ENCODE assay signal across 9 mouse cellular contexts in genomic region chr11:68957308-68957707, GRCm38 (mm10). TPM values are rescaled to one million over a fixed set of nuclear protein-coding genes. Genes with fewer than 3 reads are reported as not detected.
DNase-seq lines count a peak whose midpoint lies in the region; ATAC-seq and TF ChIP-seq lines count a peak whose summit lies in the region.
"Had no signal": no experiment of that assay in that cellular context is flagged by ENCODE, and none has a peak within 500 bp of the region (broad histone marks: within the 10 kb centered on the region; RNA-seq: fewer than 3 reads in every experiment).

Arhgef15 (minus strand) TSS chr11:68957480.

- peaks cover 23% of the 10 kb centered on the region for H3K27me3 ChIP-seq in kidney, embryonic 15.5 days
- H3K27me3 ChIP-seq in forebrain, embryonic 14.5 days (replicated peaks; ENCODE audit: control insufficient read depth, insufficient read depth, low read length) = peaks cover 18% of the 10 kb centered on the region
- H3K27me3 ChIP-seq in hindbrain, postnatal 0 days (ENCODE audit: insufficient read depth, low read length) = no peaks in the 10 kb centered on the region
- H3K27me3 ChIP-seq in lung, embryonic 15.5 days = peaks cover 40% of the 10 kb centered on the region

- no peaks in the 10 kb centered on the region for H3K9me3 ChIP-seq in kidney, embryonic 15.5 days (replicated peaks)
- no peaks in the 10 kb centered on the region for H3K9me3 ChIP-seq in forebrain, embryonic 14.5 days (replicated peaks; ENCODE audit: control insufficient read depth, low read length)
- no peaks in the 10 kb centered on the region for H3K9me3 ChIP-seq in hindbrain, postnatal 0 days (ENCODE audit: low read length)
- no peaks in the 10 kb centered on the region for H3K9me3 ChIP-seq in lung, embryonic 15.5 days
- H3K9me3 ChIP-seq: G1E had no signal

- peaks cover 37% of the 10 kb centered on the region for H3K4me1 ChIP-seq in kidney, embryonic 15.5 days
- peaks cover 6% of the 10 kb centered on the region; the same call in 1 of the 2 replicates for H3K4me1 ChIP-seq in forebrain, embryonic 14.5 days (ENCODE audit: control insufficient read depth, insufficient read depth, low read length)
- H3K4me1 ChIP-seq in hindbrain, postnatal 0 days (ENCODE audit: insufficient read depth, low read length) = 0 out of 2 replicates have a peak, but pooled peaks cover 4% of the 10 kb centered on the region
- H3K4me1 ChIP-seq in lung, embryonic 15.5 days = peaks cover 15% of the 10 kb centered on the region; the same call in 1 of the 2 replicates

- peak within 1 kb of the TSS; percentile 76 for H3K4me2 ChIP-seq in kidney, embryonic 15.5 days
- H3K4me2 ChIP-seq in forebrain, embryonic 14.5 days (ENCODE audit: low read length) = no peak within 1 kb of the TSS
- H3K4me2 ChIP-seq in hindbrain, postnatal 0 days (ENCODE audit: low read depth, low read length) = peak within 1 kb of the TSS; percentile 25; the same call in 1 of the 2 replicates
- H3K4me2 ChIP-seq in lung, embryonic 15.5 days = peak within 1 kb of the TSS; percentile 39

- H3K36me3 ChIP-seq in kidney, embryonic 15.5 days = no peaks in the 10 kb centered on the region
- H3K36me3 ChIP-seq in forebrain, embryonic 14.5 days (ENCODE audit: control insufficient read depth, insufficient read depth, low read length) = no peaks in the 10 kb centered on the region
- H3K36me3 ChIP-seq in hindbrain, postnatal 0 days (ENCODE audit: insufficient read depth, low read length) = no peaks in the 10 kb centered on the region
- H3K36me3 ChIP-seq in lung, embryonic 15.5 days = no peaks in the 10 kb centered on the region
- H3K36me3 ChIP-seq: G1E had no signal

- peak within 1 kb of the TSS; percentile 44 for H3K4me3 ChIP-seq in kidney, embryonic 15.5 days (replicated peaks)
- no peak within 1 kb of the TSS for H3K4me3 ChIP-seq in forebrain, embryonic 14.5 days (ENCODE audit: low read depth, low read length)
- no peak within 1 kb of the TSS for H3K4me3 ChIP-seq in hindbrain, postnatal 0 days (ENCODE audit: low read length)
- H3K4me3 ChIP-seq in lung, embryonic 15.5 days = peak within 1 kb of the TSS; percentile 41

- ATAC-seq in kidney, embryonic 15.5 days (replicated peaks; ENCODE audit: low FRiP score) = no peak
- ATAC-seq in forebrain, embryonic 14.5 days = no peak
- no peak for ATAC-seq in hindbrain, postnatal 0 days
- no peak for ATAC-seq in lung, embryonic 15.5 days (ENCODE audit: borderline replicate concordance, extremely low read depth, low FRiP score, low TSS enrichment)
- no peak for ATAC-seq in inflammation-experienced regulatory T-cells, adult 6 months
- no peak for ATAC-seq in granulocyte monocyte progenitor cell, adult 5-6 weeks (replicated peaks; ENCODE audit: poor library complexity, severe bottlenecking)

- peak within 1 kb of the TSS; percentile 63 for H3K27ac ChIP-seq in kidney, embryonic 15.5 days
- peak within 1 kb of the TSS; percentile 24; the same call in 1 of the 2 replicates for H3K27ac ChIP-seq in forebrain, embryonic 14.5 days (ENCODE audit: low read depth, low read length)
- H3K27ac ChIP-seq in hindbrain, postnatal 0 days = no peak within 1 kb of the TSS
- peak within 1 kb of the TSS; percentile 83 for H3K27ac ChIP-seq in lung, embryonic 15.5 days

- H3K9ac ChIP-seq in kidney, embryonic 15.5 days = 0 out of 2 replicates have a peak within 1 kb of the TSS, but pooled peaks have one; percentile 1
- H3K9ac ChIP-seq in forebrain, embryonic 14.5 days (ENCODE audit: low read length) = no peak within 1 kb of the TSS
- H3K9ac ChIP-seq in hindbrain, postnatal 0 days (replicated peaks; ENCODE audit: low read length) = no peak within 1 kb of the TSS
- H3K9ac ChIP-seq in lung, embryonic 15.5 days = peak within 1 kb of the TSS; percentile 22

- no peak for DNase-seq in kidney, postnatal 14 days
- no peak for DNase-seq in forebrain, embryonic 14.5 days (ENCODE audit: low spot score)
- DNase-seq in hindbrain, postnatal 0 days (ENCODE audit: low spot score) = no peak
- no peak for DNase-seq in testis, postnatal 14 days (ENCODE audit: low spot score)

- 43% methylated on average over 8 of the region's 8 CpGs for WGBS in kidney, embryonic 15.5 days
- 33% methylated on average over 8 of the region's 8 CpGs for WGBS in forebrain, embryonic 14.5 days
- 35% methylated on average over 8 of the region's 8 CpGs for WGBS in hindbrain, postnatal 0 days
- WGBS in lung, embryonic 15.5 days = 43% methylated on average over 8 of the region's 8 CpGs

- TF ChIP-seq CTCF in hindbrain, postnatal 0 days (IDR thresholded peaks at IDR 0.05; ENCODE audit: low read depth) = no peak

RNA-seq across cellular contexts. Expression of gene Arhgef15, which starts in this region (rescaled TPM):
- polyA plus RNA-seq in kidney, embryonic 15.5 days (2015; fragmentation: Nextera tagmentation; extraction: Ambion mirVana) = 15.8 and 19.6 TPM in 2 replicates
- 5.8 and 6.3 TPM in 2 replicates for polyA plus RNA-seq in forebrain, embryonic 14.5 days (2014; fragmentation: Nextera tagmentation; extraction: Ambion mirVana)
- 21.2 and 45.2 TPM in 2 replicates for total RNA-seq in hindbrain, postnatal 0 days (2014; rRNA removed)
- polyA plus RNA-seq in hindbrain, postnatal 0 days (2015; fragmentation: Nextera tagmentation; extraction: Ambion mirVana) = 25.7 and 27.5 TPM in 2 replicates
- 21.2 and 24.4 TPM in 2 replicates for polyA plus RNA-seq in lung, embryonic 15.5 days (2015; fragmentation: Nextera tagmentation; extraction: Ambion mirVana)
- under 1 TPM in 1 of 3 experiments, not detected in 2; 0.21 TPM for polyA plus RNA-seq in inflammation-experienced regulatory T-cells, adult 6 months (2017; shearing (Covaris generic))
- total RNA-seq in granulocyte monocyte progenitor cell, adult 5-6 weeks (2014; fragmentation: Nextera tagmentation) = 0.30 TPM in 1 of 2 replicates, not detected in the other
- 0.04 and 0.05 TPM in 2 replicates for total RNA-seq in granulocyte monocyte progenitor cell, adult 5-6 weeks (2017)
- polyA plus RNA-seq: G1E had no signal

Comparison
In these comparisons a context has a peak if more than half of its experiments do, and no peak if none do; other contexts are left out.
1. RNA of gene Arhgef15 (total RNA-seq): 21.2 to 45.2 TPM in hindbrain, postnatal 0 days; 0.04 to 0.30 TPM in granulocyte monocyte progenitor cell, adult 5-6 weeks; every median in the first group is over 10 times any median in the second.
2. H3K4me3 ChIP-seq: peak in kidney, embryonic 15.5 days (single experiment) and lung, embryonic 15.5 days (single experiment); none in forebrain, embryonic 14.5 days (single experiment) and hindbrain, postnatal 0 days (single experiment).
3. H3K9ac ChIP-seq: peak in kidney, embryonic 15.5 days (single experiment) and lung, embryonic 15.5 days (single experiment); none in forebrain, embryonic 14.5 days (single experiment) and hindbrain, postnatal 0 days (single experiment).